Mouse (Mus musculus) bone marrow macrophage, adult 2 months (primary cell): ENCODE data around the gene Nsmce3. TPM values are rescaled to one million over a fixed set of nuclear protein-coding genes. Genes with fewer than 3 reads are reported as not detected.

Experiments used
- H3K27ac ChIP-seq: 2 replicates; pipeline ENCODE4 v1.5.1; 2012; ENCODE audit warnings: low read depth, low read length; ENCODE audit not compliant: insufficient read depth
- H3K4me1 ChIP-seq: 2 replicates; pipeline ENCODE4 v1.6.1; 2012; ENCODE audit warnings: low read length; ENCODE audit not compliant: control insufficient read depth, insufficient read depth
- H3K4me3 ChIP-seq: 2 replicates; pipeline ENCODE4 v1.5.1; 2012; ENCODE audit warnings: mild to moderate bottlenecking, low read length, moderate library complexity; ENCODE audit not compliant: insufficient read depth
- CTCF ChIP-seq: IDR thresholded peaks from 2 replicates; pipeline ENCODE4 v1.5.1; 2012; ENCODE audit warnings: low read depth, mild to moderate bottlenecking, low read length, moderate library complexity
- POLR2A ChIP-seq: IDR thresholded peaks from 2 replicates; pipeline ENCODE4 v1.6.1; 2012; ENCODE audit warnings: mild to moderate bottlenecking, low read depth, low read length, borderline replicate concordance
- polyA plus RNA-seq: library from polyadenylated mRNA; stranded (reverse); fragments of >200 nt; gene quantifications from 2 replicates; pipeline ENCODE4 v1.2.4, GENCODE M21; 2012; ENCODE audit not compliant: missing spikeins, insufficient read depth, insufficient read length

Gene Nsmce3
- polyA plus RNA-seq, 1 experiment: 6.2 TPM

GRCm38 (mm10) chr7:64840576-64840895 is 32.3 kb downstream of the Nsmce3 start:
- Histone ChIP-seq H3K27ac (no peak overlapping the region), H3K4me1 (no peaks in the 10 kb centered on the region), H3K4me3 (no peak overlapping the region)
- no peak for TF ChIP-seq CTCF
- TF ChIP-seq POLR2A: no peak

GRCm38 (mm10) chr7:64839801-64840575 is 32.8 kb downstream of the Nsmce3 start:
- H3K4me3 ChIP-seq: no peak overlapping the region
- no peak overlapping the region for H3K27ac ChIP-seq
- H3K4me1 ChIP-seq: no peaks in the 10 kb centered on the region
- no peak for TF ChIP-seq POLR2A
- no peak for TF ChIP-seq CTCF

GRCm38 (mm10) chr7:64839281-64839680 is 33.5 kb downstream of the Nsmce3 start:
- TF ChIP-seq CTCF (no peak), POLR2A (no peak)
- H3K27ac ChIP-seq: no peak overlapping the region
- no peak overlapping the region for H3K4me3 ChIP-seq
- no peaks in the 10 kb centered on the region for H3K4me1 ChIP-seq

GRCm38 (mm10) chr7:64830214-64830995 is 42.4 kb downstream of the Nsmce3 start:
- no peaks in the 10 kb centered on the region for H3K4me1 ChIP-seq
- no peak overlapping the region for H3K27ac ChIP-seq
- H3K4me3 ChIP-seq: no peak overlapping the region
- TF ChIP-seq CTCF (no peak), POLR2A (no peak)

- H3K4me1 ChIP-seq: no peaks in the 10 kb centered on the region
- TF ChIP-seq POLR2A (no peak), CTCF (no peak)
- no peak overlapping the region for H3K4me3 ChIP-seq
- no peak overlapping the region for H3K27ac ChIP-seq
These were observed 51.7 kb downstream of the Nsmce3 start for GRCm38 (mm10) chr7:64821081-64821480.

GRCm38 (mm10) chr7:64819683-64820082 is 53.1 kb downstream of the Nsmce3 start:
- no peak overlapping the region for H3K4me3 ChIP-seq
- no peak overlapping the region for H3K27ac ChIP-seq
- H3K4me1 ChIP-seq: no peaks in the 10 kb centered on the region
- TF ChIP-seq POLR2A (no peak), CTCF (no peak)
